Mouse (Mus musculus): ENCODE results near the gene Tnfrsf26.
"Not testable (repeated sequence)": the region's sequence is repeated elsewhere in the genome, so short reads cannot be mapped to it uniquely, and the experiment has no call there.

Gene Tnfrsf26

GRCm38 (mm10) chr7:143628540-143628939 lies at the start of gene Tnfrsf26:
TSS of gene Tnfrsf26 (minus strand) at chr7:143628722.
- no peak for DNase-seq (ENCODE audit: low spot score)

- no peak for DNase-seq (ENCODE audit: low spot score)
Observed at GRCm38 (mm10) chr7:143666427-143667311, 38.1 kb upstream of the Tnfrsf26 start.

- DNase-seq (ENCODE audit: low spot score), result no peak
Observed at GRCm38 (mm10) chr7:143663470-143663869, 34.9 kb upstream of the Tnfrsf26 start.

GRCm38 (mm10) chr7:143660797-143661196 lies 32.3 kb upstream of the Tnfrsf26 start:
- DNase-seq (ENCODE audit: low spot score), result no peak

- not testable (repeated sequence) for DNase-seq (ENCODE audit: low spot score)
Observed at GRCm38 (mm10) chr7:143649769-143650346, 21.3 kb upstream of the Tnfrsf26 start.

- DNase-seq (ENCODE audit: low spot score), result peak; percentile 87
Observed at GRCm38 (mm10) chr7:143649034-143649768, 20.7 kb upstream of the Tnfrsf26 start, which contains the start of gene Tnfrsf22. TSS of gene Tnfrsf22 (minus strand) at chr7:143649661.

GRCm38 (mm10) chr7:143643949-143644348 lies 15.4 kb upstream of the Tnfrsf26 start:
- not testable (repeated sequence) for DNase-seq (ENCODE audit: low spot score)

GRCm38 (mm10) chr7:143636674-143637073 lies 8.2 kb upstream of the Tnfrsf26 start:
- no peak for DNase-seq (ENCODE audit: low spot score)

GRCm38 (mm10) chr7:143631503-143631902 lies 3.0 kb upstream of the Tnfrsf26 start:
- DNase-seq (ENCODE audit: low spot score), result no peak

- DNase-seq (ENCODE audit: low spot score), result no peak
Observed at GRCm38 (mm10) chr7:143629501-143629900, 979 bp upstream of the Tnfrsf26 start.

GRCm38 (mm10) chr7:143627555-143628286 lies 801 bp downstream of the Tnfrsf26 start:
- no peak for DNase-seq (ENCODE audit: low spot score)

GRCm38 (mm10) chr7:143626178-143626577 lies 2.3 kb downstream of the Tnfrsf26 start:
- no peak for DNase-seq (ENCODE audit: low spot score)

- DNase-seq (ENCODE audit: low spot score), result no peak
Observed at GRCm38 (mm10) chr7:143625151-143625550, 3.4 kb downstream of the Tnfrsf26 start.

- DNase-seq (ENCODE audit: low spot score), result no peak
Observed at GRCm38 (mm10) chr7:143624561-143624960, 4.0 kb downstream of the Tnfrsf26 start.

- no peak for DNase-seq (ENCODE audit: low spot score)
Observed at GRCm38 (mm10) chr7:143620951-143621350, 7.6 kb downstream of the Tnfrsf26 start.

- peak; percentile 68 for DNase-seq (ENCODE audit: low spot score)
Observed at GRCm38 (mm10) chr7:143614404-143615135, 14.0 kb downstream of the Tnfrsf26 start.

- DNase-seq (ENCODE audit: low spot score), result no peak
Observed at GRCm38 (mm10) chr7:143612215-143612614, 16.3 kb downstream of the Tnfrsf26 start.

- no peak for DNase-seq (ENCODE audit: low spot score)
Observed at GRCm38 (mm10) chr7:143605321-143605720, 23.2 kb downstream of the Tnfrsf26 start.

GRCm38 (mm10) chr7:143604889-143605288 lies 23.6 kb downstream of the Tnfrsf26 start:
- DNase-seq (ENCODE audit: low spot score), result no peak

GRCm38 (mm10) chr7:143601705-143602104 lies 26.8 kb downstream of the Tnfrsf26 start:
- DNase-seq (ENCODE audit: low spot score), result no peak

GRCm38 (mm10) chr7:143600231-143600740 lies 28.2 kb downstream of the Tnfrsf26 start:
- DNase-seq (ENCODE audit: low spot score), result no peak
